Comparison of ENCODE assay signal across 29 mouse cellular contexts in genomic region chr2:173593841-173594240, GRCm38 (mm10). TPM values are rescaled to one million over a fixed set of nuclear protein-coding genes. Genes with fewer than 3 reads are reported as not detected.
DNase-seq lines count a peak whose midpoint lies in the region; ATAC-seq and TF ChIP-seq lines count a peak whose summit lies in the region.
"Had no signal": no experiment of that assay in that cellular context is flagged by ENCODE, and none has a peak within 500 bp of the region (broad histone marks: within the 10 kb centered on the region; RNA-seq: fewer than 3 reads in every experiment).

No protein-coding gene starts in this region.

- no peak for TF ChIP-seq POLR2A in thymus, adult 2 months (IDR thresholded peaks at IDR 0.05; ENCODE audit: control insufficient read depth, extremely low read depth, insufficient read depth, low read length, poor library complexity)

- no peaks in the 10 kb centered on the region for H3K27me3 ChIP-seq in hindbrain, embryonic 13.5 days
- no peaks in the 10 kb centered on the region for H3K27me3 ChIP-seq in hindbrain, embryonic 14.5 days (ENCODE audit: control insufficient read depth, insufficient read depth, low read length)
- no peaks in the 10 kb centered on the region for H3K27me3 ChIP-seq in lung, postnatal 0 days (replicated peaks; ENCODE audit: insufficient read depth, low read length)
- H3K27me3 ChIP-seq in thymus, adult 2 months (ENCODE audit: control insufficient read depth, insufficient read depth, low read length), result no peaks in the 10 kb centered on the region
- no peaks in the 10 kb centered on the region for H3K27me3 ChIP-seq in stomach, embryonic 15.5 days (replicated peaks)
- H3K27me3 ChIP-seq: CH12.LX; forebrain, embryonic 13.5 days; heart, embryonic 15.5 days; limb, embryonic 15.5 days; Patski had no signal

- H3K9me3 ChIP-seq in hindbrain, embryonic 13.5 days, result no peaks in the 10 kb centered on the region
- H3K9me3 ChIP-seq in hindbrain, embryonic 14.5 days (ENCODE audit: control insufficient read depth, low read length), result no peaks in the 10 kb centered on the region
- H3K9me3 ChIP-seq in lung, postnatal 0 days (ENCODE audit: low read length), result no peaks in the 10 kb centered on the region
- H3K9me3 ChIP-seq in stomach, embryonic 15.5 days, result no peaks in the 10 kb centered on the region
- H3K9me3 ChIP-seq: forebrain, embryonic 13.5 days; G1E; heart, embryonic 15.5 days; limb, embryonic 15.5 days had no signal

- H3K27ac ChIP-seq in hindbrain, embryonic 13.5 days, result peak overlapping the region; percentile 60
- H3K27ac ChIP-seq in hindbrain, embryonic 14.5 days, result no peak overlapping the region
- H3K27ac ChIP-seq in lung, postnatal 0 days (ENCODE audit: low read length), result no peak overlapping the region
- peak overlapping the region; percentile 85; the same call in 1 of the 2 replicates for H3K27ac ChIP-seq in thymus, adult 2 months (ENCODE audit: control insufficient read depth, insufficient read depth, low read length)
- peak overlapping the region; percentile 67; the same call in 1 of the 2 replicates for H3K27ac ChIP-seq in stomach, embryonic 15.5 days
- H3K27ac ChIP-seq: forebrain, embryonic 13.5 days; gastrocnemius, adult 2 months; heart, embryonic 15.5 days; limb, embryonic 15.5 days had no signal

- TF ChIP-seq CTCF in lung, postnatal 0 days (IDR thresholded peaks at IDR 0.05), result no peak
- TF ChIP-seq CTCF in thymus, adult 2 months (IDR thresholded peaks at IDR 0.05; ENCODE audit: borderline replicate concordance, control insufficient read depth, extremely low read depth, insufficient read depth, low read length, poor library complexity), result no peak

- no peaks in the 10 kb centered on the region for H3K36me3 ChIP-seq in hindbrain, embryonic 13.5 days
- no peaks in the 10 kb centered on the region for H3K36me3 ChIP-seq in hindbrain, embryonic 14.5 days (replicated peaks; ENCODE audit: control insufficient read depth, insufficient read depth)
- no peaks in the 10 kb centered on the region; the same call in 1 of the 2 replicates for H3K36me3 ChIP-seq in lung, postnatal 0 days (ENCODE audit: insufficient read depth, low read length)
- H3K36me3 ChIP-seq in thymus, adult 2 months (ENCODE audit: control insufficient read depth, insufficient read depth, low read length), result no peaks in the 10 kb centered on the region
- H3K36me3 ChIP-seq in stomach, embryonic 15.5 days, result no peaks in the 10 kb centered on the region

- no peak overlapping the region for H3K4me3 ChIP-seq in hindbrain, embryonic 13.5 days
- no peak overlapping the region for H3K4me3 ChIP-seq in hindbrain, embryonic 14.5 days (replicated peaks; ENCODE audit: low read length)
- H3K4me3 ChIP-seq in lung, postnatal 0 days (ENCODE audit: low read depth, low read length), result no peak overlapping the region
- no peak overlapping the region for H3K4me3 ChIP-seq in thymus, adult 2 months (ENCODE audit: control insufficient read depth, insufficient read depth, low read length)
- H3K4me3 ChIP-seq in stomach, embryonic 15.5 days (replicated peaks), result no peak overlapping the region
- H3K4me3 ChIP-seq: forebrain, embryonic 13.5 days; gastrocnemius, adult 2 months; heart, embryonic 15.5 days; limb, embryonic 15.5 days had no signal

- no peak for TF ChIP-seq EP300 in lung, postnatal 0 days (IDR thresholded peaks at IDR 0.05)

- 50% methylated on average over 4 of the region's 4 CpGs for WGBS in hindbrain, embryonic 13.5 days
- WGBS in hindbrain, embryonic 14.5 days, result 58% methylated on average over 4 of the region's 4 CpGs
- WGBS in lung, postnatal 0 days, result 42% methylated on average over 4 of the region's 4 CpGs
- WGBS in thymus, adult 2 months, result 98% methylated on average over 4 of the region's 4 CpGs
- 47% methylated on average over 4 of the region's 4 CpGs for WGBS in stomach, embryonic 15.5 days

- peaks cover 20% of the 10 kb centered on the region for H3K4me1 ChIP-seq in hindbrain, embryonic 13.5 days (replicated peaks)
- H3K4me1 ChIP-seq in hindbrain, embryonic 14.5 days (replicated peaks; ENCODE audit: control insufficient read depth, insufficient read depth, low read length), result peaks cover 10% of the 10 kb centered on the region; the same call in 1 of the 2 replicates
- H3K4me1 ChIP-seq in lung, postnatal 0 days (ENCODE audit: insufficient read depth, low read depth, low read length), result no peaks in the 10 kb centered on the region
- peaks cover 18% of the 10 kb centered on the region for H3K4me1 ChIP-seq in thymus, adult 2 months (replicated peaks; ENCODE audit: control insufficient read depth, insufficient read depth, low read length)
- peaks cover 5% of the 10 kb centered on the region; the same call in 1 of the 2 replicates for H3K4me1 ChIP-seq in stomach, embryonic 15.5 days
- H3K4me1 ChIP-seq: heart, embryonic 15.5 days; limb, embryonic 15.5 days had no signal

- DNase-seq in hindbrain, embryonic 14.5 days (ENCODE audit: low spot score), result no peak
- no peak for DNase-seq in lung, postnatal 0 days (ENCODE audit: low spot score)
- no peak for DNase-seq in lung, postnatal 25 days (ENCODE audit: low spot score)
- no peak for DNase-seq in thymus, adult 2 months
- no peak for DNase-seq in thymus, postnatal 25 days
- DNase-seq in cerebellum, postnatal 36 days, result no peak
- DNase-seq: B cell, adult 2 months; cerebellum, adult 11 months; cerebellum, adult 9-11 months; gastrocnemius, adult 2 months; heart, postnatal 36 days; kidney, adult 9 months; kidney, postnatal 14 days; left cerebral cortex, postnatal 4 days; lung, postnatal 10 days; right cerebral cortex, postnatal 14 days; spleen, adult 18-20 months; thymus, adult 18-20 months had no signal

- H3K4me2 ChIP-seq in hindbrain, embryonic 13.5 days, result no peak overlapping the region
- no peak overlapping the region for H3K4me2 ChIP-seq in hindbrain, embryonic 14.5 days (replicated peaks)
- no peak overlapping the region for H3K4me2 ChIP-seq in lung, postnatal 0 days (replicated peaks; ENCODE audit: low read depth, low read length)
- no peak overlapping the region for H3K4me2 ChIP-seq in stomach, embryonic 15.5 days
- H3K4me2 ChIP-seq: forebrain, embryonic 13.5 days; heart, embryonic 15.5 days; limb, embryonic 15.5 days had no signal

- ATAC-seq in hindbrain, embryonic 13.5 days (ENCODE audit: low FRiP score), result no peak
- ATAC-seq in hindbrain, embryonic 14.5 days (ENCODE audit: low FRiP score), result no peak
- ATAC-seq in lung, postnatal 0 days, result peak; percentile 9; the same call in 1 of the 2 replicates
- ATAC-seq in stomach, embryonic 15.5 days (ENCODE audit: insufficient read depth, low FRiP score, low read depth), result peak; percentile 59; the same call in 1 of the 2 replicates
- ATAC-seq: forebrain, embryonic 13.5 days; inflammation-experienced regulatory T-cells, adult 6 months; Patski had no signal

- H3K9ac ChIP-seq in hindbrain, embryonic 13.5 days, result no peak overlapping the region
- H3K9ac ChIP-seq in hindbrain, embryonic 14.5 days, result no peak overlapping the region
- no peak overlapping the region for H3K9ac ChIP-seq in lung, postnatal 0 days (replicated peaks; ENCODE audit: low read depth)
- no peak overlapping the region for H3K9ac ChIP-seq in stomach, embryonic 15.5 days
- H3K9ac ChIP-seq: forebrain, embryonic 13.5 days; heart, embryonic 15.5 days; limb, embryonic 15.5 days had no signal

RNA-seq across cellular contexts. Expression of gene Ankrd60, which starts 15.7 kb away (rescaled TPM):
- not detected in 2 replicates for polyA plus RNA-seq in hindbrain, embryonic 13.5 days (2015; fragmentation: Nextera tagmentation; extraction: Ambion mirVana)
- polyA plus RNA-seq in hindbrain, embryonic 14.5 days (2014; fragmentation: Nextera tagmentation; extraction: Ambion mirVana), result not detected in 2 replicates
- polyA plus RNA-seq in lung, postnatal 0 days (2015; fragmentation: Nextera tagmentation; extraction: Ambion mirVana), result not detected in 2 replicates
- polyA plus RNA-seq in thymus, adult 2 months (2012; rRNA removed), result 0.31 TPM in 1 of 2 replicates, not detected in the other
- polyA plus RNA-seq in stomach, embryonic 15.5 days (2015; fragmentation: Nextera tagmentation; extraction: Ambion mirVana), result not detected in 2 replicates
- polyA plus RNA-seq: embryonic facial prominence, embryonic 11.5 days; forebrain, embryonic 13.5 days; frontal cortex, adult 2 months; G1E; heart, embryonic 15.5 days; inflammation-experienced regulatory T-cells, adult 6 months; limb, embryonic 15.5 days; Patski had no signal

Comparison
In these comparisons a context has a peak if more than half of its experiments do, and no peak if none do; other contexts are left out.
1. H3K27ac ChIP-seq: peak in hindbrain, embryonic 13.5 days (single experiment), thymus, adult 2 months (single experiment) and stomach, embryonic 15.5 days (single experiment); none in hindbrain, embryonic 14.5 days (single experiment) and lung, postnatal 0 days (single experiment).
2. ATAC-seq: peak in lung, postnatal 0 days (single experiment) and stomach, embryonic 15.5 days (single experiment); none in hindbrain, embryonic 13.5 days (single experiment) and hindbrain, embryonic 14.5 days (single experiment).